24 mouse cellular contexts compared by ENCODE assay signal in the genomic region with DNA sequence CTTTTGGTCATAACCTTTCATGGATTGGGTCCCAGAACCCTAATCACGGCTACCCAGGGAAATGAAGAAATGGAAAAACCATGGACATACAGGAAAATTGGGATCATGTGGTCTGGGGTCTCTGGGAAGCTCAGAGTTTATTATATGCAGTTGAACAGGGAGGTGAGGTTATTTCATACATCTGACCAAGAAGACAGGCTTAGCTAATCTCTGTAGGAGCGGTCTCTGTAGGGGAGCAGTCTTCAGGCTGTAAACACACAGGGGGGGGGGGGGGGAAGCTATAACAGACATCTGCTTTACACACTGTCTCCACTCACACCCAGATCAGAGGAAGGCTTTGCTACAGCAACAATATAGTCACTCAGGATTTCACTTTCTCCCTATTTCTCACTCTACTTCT.
A peak's percentile ranks its signal among the peaks of the same experiment; 100 is the strongest.
DNase-seq lines count a peak whose midpoint lies in the region; ATAC-seq lines count a peak whose summit lies in the region.
"Had no signal": no experiment of that assay in that cellular context is flagged by ENCODE, and none has a peak within 500 bp of the region (broad histone marks: within the 10 kb centered on the region; RNA-seq: fewer than 3 reads in every experiment).

No protein-coding gene starts in this region.

- H3K9me3 ChIP-seq in embryonic facial prominence, embryonic 14.5 days (ENCODE audit: control insufficient read depth, low read length): no peaks in the 10 kb centered on the region
- H3K9me3 ChIP-seq in embryonic facial prominence, embryonic 10.5 days: no peaks in the 10 kb centered on the region
- H3K9me3 ChIP-seq in limb, embryonic 13.5 days: no peaks in the 10 kb centered on the region
- no peaks in the 10 kb centered on the region for H3K9me3 ChIP-seq in limb, embryonic 10.5 days (replicated peaks)
- no peaks in the 10 kb centered on the region for H3K9me3 ChIP-seq in embryonic facial prominence, embryonic 15.5 days (replicated peaks)
- no peaks in the 10 kb centered on the region for H3K9me3 ChIP-seq in limb, embryonic 15.5 days
- H3K9me3 ChIP-seq: embryonic facial prominence, embryonic 12.5 days; forebrain, embryonic 13.5 days; forebrain, embryonic 15.5 days; G1E had no signal

- no peaks in the 10 kb centered on the region for H3K36me3 ChIP-seq in embryonic facial prominence, embryonic 14.5 days (ENCODE audit: control insufficient read depth, insufficient read depth, low read length)
- H3K36me3 ChIP-seq in embryonic facial prominence, embryonic 10.5 days (replicated peaks): no peaks in the 10 kb centered on the region
- H3K36me3 ChIP-seq in limb, embryonic 13.5 days: no peaks in the 10 kb centered on the region
- H3K36me3 ChIP-seq in limb, embryonic 10.5 days: no peaks in the 10 kb centered on the region
- no peaks in the 10 kb centered on the region for H3K36me3 ChIP-seq in embryonic facial prominence, embryonic 15.5 days
- H3K36me3 ChIP-seq in limb, embryonic 15.5 days: no peaks in the 10 kb centered on the region
- H3K36me3 ChIP-seq: embryonic facial prominence, embryonic 12.5 days; forebrain, embryonic 15.5 days; G1E had no signal

- no peaks in the 10 kb centered on the region for H3K27me3 ChIP-seq in embryonic facial prominence, embryonic 14.5 days (replicated peaks; ENCODE audit: control insufficient read depth, insufficient read depth, low read length)
- H3K27me3 ChIP-seq in embryonic facial prominence, embryonic 10.5 days (replicated peaks; ENCODE audit: low read depth, poor library complexity, severe bottlenecking): no peaks in the 10 kb centered on the region
- no peaks in the 10 kb centered on the region for H3K27me3 ChIP-seq in limb, embryonic 13.5 days
- H3K27me3 ChIP-seq in limb, embryonic 10.5 days (ENCODE audit: low read depth, poor library complexity, severe bottlenecking): no peaks in the 10 kb centered on the region
- H3K27me3 ChIP-seq in embryonic facial prominence, embryonic 15.5 days: no peaks in the 10 kb centered on the region
- H3K27me3 ChIP-seq in limb, embryonic 15.5 days: no peaks in the 10 kb centered on the region
- H3K27me3 ChIP-seq: embryonic facial prominence, embryonic 12.5 days; forebrain, embryonic 13.5 days; forebrain, embryonic 15.5 days; Patski had no signal

- H3K4me2 ChIP-seq in embryonic facial prominence, embryonic 14.5 days (ENCODE audit: low read depth, low read length): no peak overlapping the region
- no peak overlapping the region for H3K4me2 ChIP-seq in limb, embryonic 13.5 days (replicated peaks)
- no peak overlapping the region for H3K4me2 ChIP-seq in embryonic facial prominence, embryonic 15.5 days (replicated peaks)
- H3K4me2 ChIP-seq in limb, embryonic 15.5 days: no peak overlapping the region
- H3K4me2 ChIP-seq: embryonic facial prominence, embryonic 12.5 days; forebrain, embryonic 13.5 days; forebrain, embryonic 15.5 days had no signal

- 64% methylated on average over 2 of the region's 2 CpGs for WGBS in embryonic facial prominence, embryonic 14.5 days
- 89% methylated on average over 2 of the region's 2 CpGs for WGBS in embryonic facial prominence, embryonic 10.5 days
- 70% methylated on average over 2 of the region's 2 CpGs for WGBS in limb, embryonic 13.5 days
- WGBS in limb, embryonic 10.5 days: 92% methylated on average over 2 of the region's 2 CpGs
- 58% methylated on average over 2 of the region's 2 CpGs for WGBS in embryonic facial prominence, embryonic 15.5 days
- 61% methylated on average over 2 of the region's 2 CpGs for WGBS in limb, embryonic 15.5 days

- H3K27ac ChIP-seq in embryonic facial prominence, embryonic 14.5 days (replicated peaks; ENCODE audit: low read depth, low read length): no peak overlapping the region
- no peak overlapping the region for H3K27ac ChIP-seq in embryonic facial prominence, embryonic 10.5 days (replicated peaks)
- H3K27ac ChIP-seq in limb, embryonic 13.5 days: peak overlapping the region; percentile 6; the same call in 1 of the 2 replicates
- H3K27ac ChIP-seq in limb, embryonic 10.5 days: no peak overlapping the region
- no peak overlapping the region for H3K27ac ChIP-seq in embryonic facial prominence, embryonic 15.5 days (replicated peaks)
- no peak overlapping the region for H3K27ac ChIP-seq in limb, embryonic 15.5 days
- H3K27ac ChIP-seq: embryonic facial prominence, embryonic 12.5 days; forebrain, embryonic 13.5 days; forebrain, embryonic 15.5 days had no signal

- peak; percentile 35 for DNase-seq in embryonic facial prominence, embryonic 14.5 days (ENCODE audit: low spot score)
- no peak for DNase-seq in embryonic facial prominence, embryonic 10.5 days (ENCODE audit: low spot score)
- DNase-seq in limb, embryonic 10.5 days (ENCODE audit: low spot score): no peak
- no peak for DNase-seq in spleen, postnatal 36 days (ENCODE audit: low spot score in 2 of 2)
- DNase-seq: adrenal gland, adult 8-10 months; adrenal gland, postnatal 14 days; adrenal gland, postnatal 36 days; B cell, adult 2 months; cerebellum, adult 18-20 months; cerebellum, adult 8-10 months; cerebellum, adult 9-11 months; cerebellum, postnatal 36 days; embryo, embryonic 11 days; forebrain, postnatal 0 days had no signal

- H3K4me1 ChIP-seq in embryonic facial prominence, embryonic 14.5 days (ENCODE audit: control insufficient read depth, insufficient read depth, low read length): 0 out of 2 replicates have a peak, but pooled peaks cover 3% of the 10 kb centered on the region
- no peaks in the 10 kb centered on the region for H3K4me1 ChIP-seq in embryonic facial prominence, embryonic 10.5 days
- H3K4me1 ChIP-seq in limb, embryonic 13.5 days: peaks cover 13% of the 10 kb centered on the region
- no peaks in the 10 kb centered on the region for H3K4me1 ChIP-seq in limb, embryonic 10.5 days
- peaks cover 4% of the 10 kb centered on the region; the same call in 1 of the 2 replicates for H3K4me1 ChIP-seq in embryonic facial prominence, embryonic 15.5 days
- peaks cover 14% of the 10 kb centered on the region for H3K4me1 ChIP-seq in limb, embryonic 15.5 days
- H3K4me1 ChIP-seq: embryonic facial prominence, embryonic 12.5 days had no signal

- ATAC-seq in embryonic facial prominence, embryonic 14.5 days (ENCODE audit: low read depth): peak; percentile 41; the same call in 1 of the 2 replicates
- ATAC-seq in limb, embryonic 13.5 days (ENCODE audit: low FRiP score, low read depth): peak; percentile 70
- ATAC-seq in embryonic facial prominence, embryonic 15.5 days (ENCODE audit: insufficient number of reproducible peaks, low FRiP score, low TSS enrichment, low read depth): peak; percentile 51; the same call in 1 of the 2 replicates
- peak; percentile 58; the same call in 1 of the 2 replicates for ATAC-seq in limb, embryonic 15.5 days (ENCODE audit: insufficient number of reproducible peaks, low FRiP score, low TSS enrichment, low read depth)
- ATAC-seq: activated CD4-positive, CD25-positive, alpha-beta regulatory T cell, adult 4 months; CD4-positive, CD25-positive, alpha-beta regulatory T cell, adult 4 months; forebrain, embryonic 13.5 days; forebrain, embryonic 15.5 days; forebrain, postnatal 0 days; Patski had no signal

- H3K4me3 ChIP-seq in embryonic facial prominence, embryonic 14.5 days (ENCODE audit: low read depth, low read length): no peak overlapping the region
- H3K4me3 ChIP-seq in embryonic facial prominence, embryonic 10.5 days: no peak overlapping the region
- H3K4me3 ChIP-seq in limb, embryonic 13.5 days: no peak overlapping the region
- no peak overlapping the region for H3K4me3 ChIP-seq in limb, embryonic 10.5 days
- H3K4me3 ChIP-seq in embryonic facial prominence, embryonic 15.5 days (replicated peaks): no peak overlapping the region
- no peak overlapping the region for H3K4me3 ChIP-seq in limb, embryonic 15.5 days
- H3K4me3 ChIP-seq: embryonic facial prominence, embryonic 12.5 days; forebrain, embryonic 13.5 days; forebrain, embryonic 15.5 days had no signal

- H3K9ac ChIP-seq in embryonic facial prominence, embryonic 14.5 days (ENCODE audit: low read depth, low read length): no peak overlapping the region
- no peak overlapping the region for H3K9ac ChIP-seq in limb, embryonic 13.5 days
- H3K9ac ChIP-seq in embryonic facial prominence, embryonic 15.5 days: no peak overlapping the region
- no peak overlapping the region for H3K9ac ChIP-seq in limb, embryonic 15.5 days
- H3K9ac ChIP-seq: embryonic facial prominence, embryonic 12.5 days; forebrain, embryonic 13.5 days; forebrain, embryonic 15.5 days; forebrain, postnatal 0 days had no signal
